ENCODE assay signal across 8 mouse cellular contexts in the genomic region with DNA sequence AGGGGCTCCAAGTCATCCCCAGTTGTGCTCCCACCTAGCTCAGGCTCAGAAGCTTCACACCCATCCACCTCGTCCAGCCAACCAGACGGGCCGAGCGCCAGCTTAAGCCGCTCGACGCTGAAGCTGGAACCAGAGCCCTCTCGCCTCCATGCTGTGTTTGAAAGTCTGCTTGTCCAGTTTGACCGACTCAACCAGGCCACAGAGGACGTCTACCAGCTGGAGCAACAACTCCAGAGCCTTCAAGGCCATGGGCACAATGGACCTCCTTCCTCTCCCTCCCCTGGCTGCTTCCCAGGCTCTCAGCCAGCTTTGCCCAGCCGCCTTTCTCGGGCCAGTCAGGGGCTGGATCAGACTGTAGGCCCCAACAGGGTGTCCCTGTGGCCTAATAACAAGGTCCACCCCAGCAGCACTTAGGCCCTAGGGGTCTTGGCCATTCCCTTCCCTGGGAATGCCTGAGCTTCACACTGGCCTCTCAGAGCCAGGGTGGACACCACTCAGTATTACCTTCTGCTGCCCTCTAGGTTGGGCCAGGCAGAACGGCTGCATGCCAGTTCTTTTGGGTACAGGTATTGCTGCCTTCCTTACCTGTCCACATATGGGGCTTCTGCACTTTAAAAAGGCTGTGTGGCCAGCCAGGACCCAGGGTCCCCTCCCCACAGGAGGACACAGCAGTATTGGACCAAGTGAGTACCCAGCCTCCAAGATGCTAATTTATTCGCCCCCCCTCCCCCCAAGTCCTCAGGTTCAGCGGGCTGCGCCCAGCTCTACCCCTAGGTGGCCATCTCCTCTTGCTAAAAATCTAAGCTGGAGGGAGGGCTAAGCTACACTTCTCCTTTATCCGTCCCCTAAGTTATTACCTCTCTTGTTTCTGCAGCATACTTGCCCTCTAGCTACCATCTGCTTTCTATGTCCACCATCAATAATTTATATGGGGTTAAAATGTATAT. TPM values are rescaled to one million over a fixed set of nuclear protein-coding genes. Genes with fewer than 3 reads are reported as not detected.
DNase-seq lines count a peak whose midpoint lies in the region; ATAC-seq and TF ChIP-seq lines count a peak whose summit lies in the region.

No protein-coding gene starts in this region.

- no peaks in the 10 kb centered on the region for H3K9me3 ChIP-seq in ES-E14 (ENCODE audit: control insufficient read depth, insufficient read depth, low read depth, low read length)

- ATAC-seq in erythroid progenitor cell, adult 5-6 weeks (replicated peaks; ENCODE audit: low FRiP score, poor library complexity, severe bottlenecking): 0 out of 2 replicates have a peak, but pooled peaks have one; percentile 31

- peaks cover 66% of the 10 kb centered on the region for H3K36me3 ChIP-seq in ES-E14 (ENCODE audit: control insufficient read depth, insufficient read depth, low read length, poor library complexity, severe bottlenecking)

- in situ Hi-C loops in ES-E14 (cut with MboI; ENCODE audit: low sequenced_read_pairs in 2 of 2, unreplicated experiment in 2 of 2): no loop called here

- no peak overlapping the region for H3K4me3 ChIP-seq in ES-E14 (ENCODE audit: insufficient read depth in 1 of 2, low read depth in 1 of 2, low read length in 2 of 2, poor library complexity in 1 of 2, severe bottlenecking in 1 of 2)

- no peak overlapping the region for H3K27ac ChIP-seq in ES-E14 (ENCODE audit: insufficient read depth, low read depth, low read length, poor library complexity, severe bottlenecking)

- intact Hi-C loops in left cerebral cortex, postnatal 10 days (cut with DNase I): no loop called here
- intact Hi-C loops in heart, postnatal 25 days (cut with DNase I): no loop called here

- DNase-seq in adrenal gland, adult 2 months: peak; percentile 33
- DNase-seq in adrenal gland, adult 18-20 months (ENCODE audit: low spot score in 2 of 2): no peak
- DNase-seq in left cerebral cortex, postnatal 10 days (ENCODE audit: extremely low spot score in 1 of 2, low spot score in 2 of 2): peak; percentile 31 to 60
- no peak for DNase-seq in left cerebral cortex, adult 8-10 months (ENCODE audit: low spot score in 2 of 2)
- no peak for DNase-seq in ES-E14 (ENCODE audit: low read depth, low spot score)
- DNase-seq in spleen, postnatal 14 days (ENCODE audit: low spot score in 2 of 2): no peak
- no peak for DNase-seq in heart, postnatal 25 days (ENCODE audit: low spot score)

- peaks cover 0 to 10% of the 10 kb centered on the region in 2 experiments; a peak in 2 of 4 replicates for H3K4me1 ChIP-seq in ES-E14 (ENCODE audit: control insufficient read depth in 2 of 2, insufficient read depth in 2 of 2, low read length in 2 of 2, poor library complexity in 1 of 2)

- peak overlapping the region; percentile 14; the same call in 1 of the 2 replicates for H3K9ac ChIP-seq in ES-E14 (ENCODE audit: insufficient read depth, low read depth, low read length, poor library complexity, severe bottlenecking)

TF ChIP-seq in ES-E14, 5 proteins besides CTCF, POLR2A, EP300 and RAD21:
- TF ChIP-seq CHD2 (IDR thresholded peaks at IDR 0.05; ENCODE audit: low read depth, low read length): no peak
- no peak for TF ChIP-seq HCFC1 (IDR thresholded peaks at IDR 0.05; ENCODE audit: borderline replicate concordance, insufficient read depth, low read length)
- TF ChIP-seq ZC3H11A (IDR thresholded peaks at IDR 0.05; ENCODE audit: borderline replicate concordance, low read depth, low read length): no peak
- no peak for TF ChIP-seq MAFK (IDR thresholded peaks at IDR 0.05; ENCODE audit: insufficient read depth, low read depth, low read length)
- no peak for TF ChIP-seq ZNF384 (IDR thresholded peaks at IDR 0.05; ENCODE audit: low read depth, low read length)
TF ChIP-seq in ES-E14: peak in this region for 0.

RNA-seq across cellular contexts. Expression of a gene that starts 37.0 kb away (rescaled TPM):
- 100 to 1,000 TPM in 1 of 2 experiments, 10 to 100 TPM in 1; 83.5 to 110 TPM for total RNA-seq in adrenal gland, adult 2 months (2021)
- polyA plus RNA-seq in adrenal gland, adult 2 months (2012; rRNA removed): 160 and 180 TPM in 2 replicates
- total RNA-seq in adrenal gland, adult 18-20 months (2021): 100 to 1,000 TPM in 1 of 2 experiments, 10 to 100 TPM in 1; 93.3 to 111 TPM
- total RNA-seq in left cerebral cortex, postnatal 10 days (2021): 100 to 1,000 TPM; 130 to 143 TPM
- total RNA-seq in left cerebral cortex, adult 8-10 months (2022): 100 to 1,000 TPM; 123 to 148 (median 137) TPM
- 93.0 and 118 TPM in 2 replicates for total RNA-seq in ES-E14 (2012; rRNA removed)
- 49.0 and 56.6 TPM in 2 replicates for total RNA-seq in erythroid progenitor cell, adult 5-6 weeks (2015; ENCODE audit: low replicate concordance)
- total RNA-seq in erythroid progenitor cell, adult 5-6 weeks (2017; ENCODE audit: low replicate concordance): 13.5 and 28.4 TPM in 2 replicates
- 100 to 1,000 TPM in 1 of 2 experiments, 10 to 100 TPM in 1; 93.9 to 101 TPM for total RNA-seq in heart, postnatal 25 days (2021)

RNA-seq across cellular contexts. Expression of a gene that starts 37.1 kb away (rescaled TPM):
- total RNA-seq in adrenal gland, adult 2 months (2021): 10 to 100 TPM in 1 of 2 experiments, 1 to 10 TPM in 1; 4.8 to 10.1 TPM
- polyA plus RNA-seq in adrenal gland, adult 2 months (2012; rRNA removed): 9.4 and 13.8 TPM in 2 replicates
- total RNA-seq in adrenal gland, adult 18-20 months (2021): 1 to 10 TPM; 7.3 to 8.0 TPM
- 1 to 10 TPM; 4.6 to 5.9 TPM for total RNA-seq in left cerebral cortex, postnatal 10 days (2021)
- total RNA-seq in left cerebral cortex, adult 8-10 months (2022): 1 to 10 TPM; 5.7 to 7.0 (median 6.1) TPM
- total RNA-seq in ES-E14 (2012; rRNA removed): 39.4 and 43.0 TPM in 2 replicates
- total RNA-seq in erythroid progenitor cell, adult 5-6 weeks (2015; ENCODE audit: low replicate concordance): not detected in 2 replicates
- total RNA-seq in erythroid progenitor cell, adult 5-6 weeks (2017; ENCODE audit: low replicate concordance): 0.39 and 1.1 TPM in 2 replicates
- 1 to 10 TPM; 2.8 to 3.4 TPM for total RNA-seq in heart, postnatal 25 days (2021)

RNA-seq across cellular contexts. Expression of a gene that starts 45.8 kb away (rescaled TPM):
- 10 to 100 TPM; 34.3 to 40.5 TPM for total RNA-seq in adrenal gland, adult 2 months (2021)
- polyA plus RNA-seq in adrenal gland, adult 2 months (2012; rRNA removed): 73.2 and 73.3 TPM in 2 replicates
- total RNA-seq in adrenal gland, adult 18-20 months (2021): 10 to 100 TPM; 37.9 to 38.2 TPM
- 10 to 100 TPM; 60.8 to 66.7 TPM for total RNA-seq in left cerebral cortex, postnatal 10 days (2021)
- total RNA-seq in left cerebral cortex, adult 8-10 months (2022): 10 to 100 TPM; 67.7 to 81.1 (median 77.3) TPM
- total RNA-seq in ES-E14 (2012; rRNA removed): 27.8 and 35.9 TPM in 2 replicates
- 11.3 and 11.9 TPM in 2 replicates for total RNA-seq in erythroid progenitor cell, adult 5-6 weeks (2015; ENCODE audit: low replicate concordance)
- total RNA-seq in erythroid progenitor cell, adult 5-6 weeks (2017; ENCODE audit: low replicate concordance): 11.7 and 22.5 TPM in 2 replicates
- total RNA-seq in heart, postnatal 25 days (2021): 10 to 100 TPM; 41.2 to 50.6 TPM

RNA-seq across cellular contexts. Expression of a gene that starts 54.7 kb away (rescaled TPM):
- 10 to 100 TPM; 51.8 to 76.0 TPM for total RNA-seq in adrenal gland, adult 2 months (2021)
- 120 and 150 TPM in 2 replicates for polyA plus RNA-seq in adrenal gland, adult 2 months (2012; rRNA removed)
- 10 to 100 TPM; 62.0 to 90.2 TPM for total RNA-seq in adrenal gland, adult 18-20 months (2021)
- 10 to 100 TPM; 55.0 to 55.2 TPM for total RNA-seq in left cerebral cortex, postnatal 10 days (2021)
- 10 to 100 TPM; 41.0 to 47.7 (median 42.0) TPM for total RNA-seq in left cerebral cortex, adult 8-10 months (2022)
- 11.4 and 22.7 TPM in 2 replicates for total RNA-seq in ES-E14 (2012; rRNA removed)
- 0.84 TPM in 1 of 2 replicates, not detected in the other for total RNA-seq in erythroid progenitor cell, adult 5-6 weeks (2015; ENCODE audit: low replicate concordance)
- total RNA-seq in erythroid progenitor cell, adult 5-6 weeks (2017; ENCODE audit: low replicate concordance): not detected in 2 replicates
- 100 to 1,000 TPM in 1 of 2 experiments, 10 to 100 TPM in 1; 96.0 to 135 TPM for total RNA-seq in heart, postnatal 25 days (2021)

Comparison
In these comparisons a context has a peak if more than half of its experiments do, and no peak if none do; other contexts are left out.
1. DNase-seq: peak in adrenal gland, adult 2 months (single experiment) and left cerebral cortex, postnatal 10 days (2 of 2); none in adrenal gland, adult 18-20 months (0 of 2), left cerebral cortex, adult 8-10 months (0 of 2), ES-E14 (single experiment), spleen, postnatal 14 days (0 of 2) and heart, postnatal 25 days (single experiment).